8 mouse cellular contexts compared by ENCODE assay signal in the genomic region with DNA sequence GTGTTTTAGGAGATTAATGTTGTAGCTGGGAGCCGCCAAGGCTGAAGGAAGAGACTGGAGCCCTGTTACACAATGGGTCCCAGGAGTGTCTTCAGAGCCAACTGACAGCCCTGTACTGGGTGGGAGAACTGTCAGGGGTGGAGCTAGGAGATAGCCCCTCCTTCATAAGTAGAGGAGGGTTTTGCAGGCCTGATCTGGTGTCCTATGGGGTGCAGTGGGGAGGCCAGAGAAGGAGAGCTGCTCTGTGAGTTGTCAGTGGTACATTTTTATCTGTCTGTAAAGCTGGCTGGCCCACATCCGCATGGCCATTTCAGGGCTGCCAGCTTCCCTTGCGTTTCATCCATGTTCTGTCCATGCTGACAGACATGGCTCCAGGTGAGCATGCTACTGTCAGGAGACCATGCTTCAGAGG. TPM values are rescaled to one million over a fixed set of nuclear protein-coding genes. Genes with fewer than 3 reads are reported as not detected.
DNase-seq lines count a peak whose midpoint lies in the region; ATAC-seq lines count a peak whose summit lies in the region.

No protein-coding gene starts in this region.

- ATAC-seq in forebrain, embryonic 15.5 days (replicated peaks) = no peak
- no peak for ATAC-seq in forebrain, embryonic 14.5 days
- no peak for ATAC-seq in hindbrain, embryonic 13.5 days (ENCODE audit: low FRiP score)
- no peak for ATAC-seq in frontal cortex, adult (ENCODE audit: low TSS enrichment)

- H3K27me3 ChIP-seq in forebrain, embryonic 15.5 days = no peaks in the 10 kb centered on the region
- H3K27me3 ChIP-seq in forebrain, embryonic 14.5 days (replicated peaks; ENCODE audit: control insufficient read depth, insufficient read depth, low read length) = no peaks in the 10 kb centered on the region
- no peaks in the 10 kb centered on the region for H3K27me3 ChIP-seq in hindbrain, embryonic 13.5 days
- H3K27me3 ChIP-seq in megakaryocyte, embryonic 14.5 days (replicated peaks) = no peaks in the 10 kb centered on the region

- peaks cover 98% of the 10 kb centered on the region for H3K4me1 ChIP-seq in forebrain, embryonic 15.5 days
- H3K4me1 ChIP-seq in forebrain, embryonic 14.5 days (ENCODE audit: control insufficient read depth, insufficient read depth, low read length) = peaks cover 67% of the 10 kb centered on the region
- H3K4me1 ChIP-seq in hindbrain, embryonic 13.5 days (replicated peaks) = peaks cover 100% of the 10 kb centered on the region
- H3K4me1 ChIP-seq in megakaryocyte, embryonic 14.5 days = peaks cover 100% of the 10 kb centered on the region

- no peak overlapping the region for H3K9ac ChIP-seq in forebrain, embryonic 15.5 days (replicated peaks)
- H3K9ac ChIP-seq in forebrain, embryonic 14.5 days (ENCODE audit: low read length) = no peak overlapping the region
- peak overlapping the region; percentile 39 for H3K9ac ChIP-seq in hindbrain, embryonic 13.5 days

- H3K36me3 ChIP-seq in forebrain, embryonic 15.5 days = no peaks in the 10 kb centered on the region
- peaks cover 3% of the 10 kb centered on the region; the same call in 1 of the 2 replicates for H3K36me3 ChIP-seq in forebrain, embryonic 14.5 days (ENCODE audit: control insufficient read depth, insufficient read depth, low read length)
- H3K36me3 ChIP-seq in hindbrain, embryonic 13.5 days = 0 out of 2 replicates have a peak, but pooled peaks cover 3% of the 10 kb centered on the region
- H3K36me3 ChIP-seq in megakaryocyte, embryonic 14.5 days (replicated peaks; ENCODE audit: low read length) = peaks cover 41% of the 10 kb centered on the region

- peak overlapping the region; percentile 90 for H3K27ac ChIP-seq in forebrain, embryonic 15.5 days (replicated peaks)
- no peak overlapping the region for H3K27ac ChIP-seq in forebrain, embryonic 14.5 days (ENCODE audit: low read depth, low read length)
- H3K27ac ChIP-seq in hindbrain, embryonic 13.5 days = peak overlapping the region; percentile 82

- 81% methylated on average over 3 of the region's 3 CpGs for WGBS in forebrain, embryonic 15.5 days
- 74% methylated on average over 3 of the region's 3 CpGs for WGBS in forebrain, embryonic 14.5 days
- 60% methylated on average over 3 of the region's 3 CpGs for WGBS in hindbrain, embryonic 13.5 days

- DNase-seq in forebrain, embryonic 14.5 days (ENCODE audit: low spot score) = no peak
- DNase-seq in brain, adult 2 months (ENCODE audit: low read depth, low spot score) = peak; percentile 56
- no peak for DNase-seq in left cerebral cortex, adult 18-20 months (ENCODE audit: low spot score in 2 of 2)
- DNase-seq in gastrocnemius, adult 18-20 months (ENCODE audit: low spot score) = no peak

- H3K9me3 ChIP-seq in forebrain, embryonic 15.5 days = no peaks in the 10 kb centered on the region
- no peaks in the 10 kb centered on the region for H3K9me3 ChIP-seq in forebrain, embryonic 14.5 days (replicated peaks; ENCODE audit: control insufficient read depth, low read length)
- no peaks in the 10 kb centered on the region for H3K9me3 ChIP-seq in hindbrain, embryonic 13.5 days
- no peaks in the 10 kb centered on the region for H3K9me3 ChIP-seq in megakaryocyte, embryonic 14.5 days

- H3K4me2 ChIP-seq in forebrain, embryonic 15.5 days (replicated peaks) = no peak overlapping the region
- H3K4me2 ChIP-seq in forebrain, embryonic 14.5 days (ENCODE audit: low read length) = no peak overlapping the region
- H3K4me2 ChIP-seq in hindbrain, embryonic 13.5 days = no peak overlapping the region

- no peak overlapping the region for H3K4me3 ChIP-seq in forebrain, embryonic 15.5 days
- no peak overlapping the region for H3K4me3 ChIP-seq in forebrain, embryonic 14.5 days (ENCODE audit: low read depth, low read length)
- no peak overlapping the region for H3K4me3 ChIP-seq in hindbrain, embryonic 13.5 days
- H3K4me3 ChIP-seq in megakaryocyte, embryonic 14.5 days (replicated peaks) = peak overlapping the region; percentile 84

RNA-seq across cellular contexts. Expression of a gene that starts 20.9 kb away (rescaled TPM):
- 57.5 and 63.9 TPM in 2 replicates for polyA plus RNA-seq in forebrain, embryonic 15.5 days (2015; fragmentation: Nextera tagmentation; extraction: Ambion mirVana)
- polyA plus RNA-seq in forebrain, embryonic 14.5 days (2014; fragmentation: Nextera tagmentation; extraction: Ambion mirVana) = 37.0 and 43.8 TPM in 2 replicates
- polyA plus RNA-seq in hindbrain, embryonic 13.5 days (2015; fragmentation: Nextera tagmentation; extraction: Ambion mirVana) = 58.5 and 65.3 TPM in 2 replicates
- 18.1 and 54.1 TPM in 2 replicates for polyA plus RNA-seq in megakaryocyte, embryonic 14.5 days (2012; ENCODE audit: insufficient read depth, low replicate concordance)
- total RNA-seq in left cerebral cortex, adult 18-20 months (2021) = 100 to 1,000 TPM in 1 of 2 experiments, 10 to 100 TPM in 1; 89.2 to 100 TPM
- total RNA-seq in gastrocnemius, adult 18-20 months (2021) = 10 to 100 TPM; 26.6 to 28.6 TPM
